Mouse (Mus musculus) testis, adult 2 months (tissue): ENCODE data around the gene Etnk1.

Experiments used
- CTCF ChIP-seq: fragments of 200-500 bp; IDR thresholded peaks from 2 replicates; pipeline ENCODE4 v1.5.1; 2012; ENCODE audit warnings: low read depth, mild to moderate bottlenecking, inconsistent platforms, low read length, moderate library complexity; ENCODE audit not compliant: control insufficient read depth, insufficient read depth, insufficient replicate concordance
- POLR2A ChIP-seq: fragments of 200-500 bp; IDR thresholded peaks from 2 replicates; pipeline ENCODE4 v1.6.1; 2012; ENCODE audit warnings: low read depth, mild to moderate bottlenecking, inconsistent platforms, low read length, moderate library complexity; ENCODE audit not compliant: control insufficient read depth

DNA sequence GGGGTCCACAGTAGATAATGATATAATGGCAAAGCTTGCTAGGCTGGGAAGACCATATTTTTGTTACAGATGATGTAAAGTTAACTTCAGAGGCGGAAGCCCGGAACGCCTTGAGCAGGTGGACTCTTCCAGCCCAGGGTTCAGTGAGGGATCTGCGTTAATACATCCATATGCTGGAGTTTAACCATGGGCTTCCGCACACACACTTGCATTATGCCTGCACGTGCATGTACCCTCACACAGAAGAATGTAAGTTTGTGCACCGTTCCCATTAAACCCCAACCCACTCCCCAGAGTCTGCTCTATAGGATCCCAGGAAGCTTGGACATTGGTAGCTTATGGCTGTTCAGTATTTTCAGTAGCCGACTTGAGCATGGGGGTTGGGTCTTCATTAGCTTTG lies 4.0 kb downstream of the Etnk1 start:
- no peak for TF ChIP-seq CTCF
- no peak for TF ChIP-seq POLR2A
